Mouse (Mus musculus) heart, adult 2 months (tissue): ENCODE data around the gene Cyp2u1. TPM values are rescaled to one million over a fixed set of nuclear protein-coding genes. Genes with fewer than 3 reads are reported as not detected.

Experiments
- DNase-seq, 2 experiments: peaks; one replicate each; pipeline ENCODE4 v3.0.0; 2021
- H3K27ac ChIP-seq: fragments of 200-600 bp; 2 replicates; pipeline ENCODE4 v1.8.1; 2022
- H3K27me3 ChIP-seq: fragments of 200-500 bp; 2 replicates; pipeline ENCODE4 v1.6.1; 2012; ENCODE audit warnings: mild to moderate bottlenecking, low read length, inconsistent platforms, mixed read lengths; ENCODE audit not compliant: control insufficient read depth, insufficient read depth
- H3K36me3 ChIP-seq: fragments of 200-500 bp; 2 replicates; pipeline ENCODE4 v1.6.1; 2012; ENCODE audit warnings: low read length, inconsistent platforms; ENCODE audit not compliant: control insufficient read depth, insufficient read depth
- H3K4me1 ChIP-seq: fragments of 200-500 bp; 2 replicates; pipeline ENCODE4 v1.6.1; 2011; ENCODE audit warnings: low read length; ENCODE audit not compliant: control insufficient read depth, insufficient read depth
- H3K4me3 ChIP-seq: fragments of 200-600 bp; 2 replicates; pipeline ENCODE4 v1.8.1; 2022
- H3K79me2 ChIP-seq: fragments of 200-500 bp; replicated peaks from 2 replicates; pipeline ENCODE4 v1.6.1; 2012; ENCODE audit warnings: mild to moderate bottlenecking, inconsistent platforms, low read length, moderate library complexity, mixed read lengths; ENCODE audit not compliant: control insufficient read depth, insufficient read depth
- H3K9ac ChIP-seq: fragments of 200-500 bp; 2 replicates; pipeline ENCODE4 v1.6.1; 2012; ENCODE audit warnings: low read depth, mild to moderate bottlenecking, control low read depth, inconsistent platforms, low read length, mixed read lengths
- CTCF ChIP-seq: fragments of 200-600 bp; IDR thresholded peaks from 2 replicates; pipeline ENCODE4 v1.8.1; 2022; ENCODE audit warnings: antibody characterized with exemption, mild to moderate bottlenecking, moderate library complexity
- EP300 ChIP-seq: fragments of 200-500 bp; IDR thresholded peaks from 2 replicates; pipeline ENCODE4 v1.6.1; 2011; ENCODE audit warnings: low read depth, low read length, control low read depth; ENCODE audit not compliant: insufficient read depth
- POLR2A ChIP-seq: fragments of 200-500 bp; IDR thresholded peaks from 2 replicates; pipeline ENCODE4 v1.6.1; 2011; ENCODE audit warnings: mild to moderate bottlenecking, low read depth, low read length, control low read depth; ENCODE audit not compliant: insufficient read depth
- WGBS: fragments of 180-500 bp; shearing (Covaris S2); methylation state at CpG from one replicate; pipeline ENCODE4 v1.1.7; 2018; 5-methylcytosine and 5-hydroxymethylcytosine counted together
- intact Hi-C: fragments of 180-260 bp; cut with DNase I; formaldehyde crosslinking; loops from one replicate; pipeline ENCODE4 v1.15.1; 2025
- polyA plus RNA-seq: library from polyadenylated mRNA; depleted of rRNA; stranded (reverse); fragments of >200 nt; gene quantifications from 2 replicates; pipeline ENCODE4 v1.2.3, GENCODE M21; 2012
- total RNA-seq, 2 experiments: library from RNA; stranded (reverse); gene quantifications; 2 replicates each; pipeline ENCODE4 v1.2.3; 2021

Cyp2u1 gene
- total and polyA plus RNA-seq, 3 experiments: 13.0 to 40.9 (median 32.8) TPM

GRCm38 (mm10) chr3:131292959-131293358 lies 10.1 kb downstream of the Cyp2u1 start:
- H3K36me3 ChIP-seq: no peaks in the 10 kb centered on the region; the same call in 1 of the 2 replicates
- no peaks in the 10 kb centered on the region for H3K4me1 ChIP-seq
- no peak for DNase-seq
- WGBS: 65% methylated on average over 3 of the region's 3 CpGs
- H3K27ac ChIP-seq: no peak overlapping the region
- intact Hi-C loops: no loop called here
- H3K4me3 ChIP-seq: no peak overlapping the region
- no peaks in the 10 kb centered on the region for H3K27me3 ChIP-seq
- H3K9ac ChIP-seq: no peak overlapping the region
- TF ChIP-seq POLR2A (no peak), EP300 (no peak), CTCF (no peak)
- no peaks in the 10 kb centered on the region for H3K79me2 ChIP-seq

GRCm38 (mm10) chr3:131292349-131292748 lies 10.7 kb downstream of the Cyp2u1 start:
- no peaks in the 10 kb centered on the region for H3K27me3 ChIP-seq
- no peaks in the 10 kb centered on the region; the same call in 1 of the 2 replicates for H3K36me3 ChIP-seq
- H3K79me2 ChIP-seq: no peaks in the 10 kb centered on the region
- no peak overlapping the region for H3K9ac ChIP-seq
- no peak overlapping the region for H3K4me3 ChIP-seq
- no peaks in the 10 kb centered on the region for H3K4me1 ChIP-seq
- intact Hi-C loops: no loop called here
- TF ChIP-seq EP300 (no peak), POLR2A (no peak), CTCF (no peak)
- WGBS: 81% methylated on average over 2 of the region's 2 CpGs
- DNase-seq: no peak
- no peak overlapping the region for H3K27ac ChIP-seq

GRCm38 (mm10) chr3:131291890-131292289 lies 11.1 kb downstream of the Cyp2u1 start:
- no peaks in the 10 kb centered on the region; the same call in 1 of the 2 replicates for H3K36me3 ChIP-seq
- H3K9ac ChIP-seq: no peak overlapping the region
- H3K4me1 ChIP-seq: no peaks in the 10 kb centered on the region
- DNase-seq: no peak
- WGBS: 82% methylated on average over 4 of the region's 4 CpGs
- no peak for TF ChIP-seq CTCF
- TF ChIP-seq EP300: no peak
- TF ChIP-seq POLR2A: no peak
- H3K27ac ChIP-seq: no peak overlapping the region
- no peaks in the 10 kb centered on the region for H3K27me3 ChIP-seq
- H3K79me2 ChIP-seq: no peaks in the 10 kb centered on the region
- intact Hi-C loops: no loop called here
- H3K4me3 ChIP-seq: no peak overlapping the region

- no peak overlapping the region for H3K27ac ChIP-seq
- H3K79me2 ChIP-seq: peaks cover 2% of the 10 kb centered on the region; the same call in 1 of the 2 replicates
- no peak overlapping the region for H3K9ac ChIP-seq
- no peak for TF ChIP-seq POLR2A
- TF ChIP-seq EP300: no peak
- no peak for TF ChIP-seq CTCF
- H3K4me1 ChIP-seq: peaks cover 1% of the 10 kb centered on the region
- no peaks in the 10 kb centered on the region for H3K27me3 ChIP-seq
- H3K4me3 ChIP-seq: no peak overlapping the region
- DNase-seq: no peak
- intact Hi-C loops: loop anchor here (10.0 kb wide), 1 partner anchor 1549 kb away; no protein-coding TSS in a partner anchor
- 83% methylated on average over 4 of the region's 4 CpGs for WGBS
- peaks cover 10% of the 10 kb centered on the region for H3K36me3 ChIP-seq
Observed at GRCm38 (mm10) chr3:131274151-131274550, 28.9 kb downstream of the Cyp2u1 start.

GRCm38 (mm10) chr3:131272374-131273100 lies 30.5 kb downstream of the Cyp2u1 start:
- intact Hi-C loops: loop anchor here (1.0 to 10.0 kb wide), 2 partner anchors 30 to 1548 kb away; no protein-coding TSS in a partner anchor

More at GRCm38 (mm10) chr3:131272374-131273100, 30.5 kb downstream of the Cyp2u1 start:
- no peak for DNase-seq
- Histone ChIP-seq H3K4me1 (peaks cover 1% of the 10 kb centered on the region), H3K79me2 (peaks cover 2% of the 10 kb centered on the region; the same call in 1 of the 2 replicates), H3K36me3 (peaks cover 11% of the 10 kb centered on the region), H3K27ac (peak overlapping the region; percentile 90), H3K9ac (peak overlapping the region; percentile 35), H3K27me3 (no peaks in the 10 kb centered on the region), H3K4me3 (peak overlapping the region; percentile 98)
- no peak for TF ChIP-seq CTCF
- no peak for TF ChIP-seq EP300
- no peak for TF ChIP-seq POLR2A
- 14% methylated on average over 10 of the region's 10 CpGs for WGBS
